Mouse (Mus musculus) gastrocnemius, adult 18-20 months (tissue): ENCODE results near the gene Prrt2. TPM values are rescaled to one million over a fixed set of nuclear protein-coding genes. Genes with fewer than 3 reads are reported as not detected.

Experiments
- DNase-seq: peaks from one replicate; pipeline ENCODE4 v3.0.0; 2021; ENCODE audit warnings: low spot score
- long read RNA-seq, 2 experiments: library from polyadenylated mRNA; stranded (forward); transcript quantifications; one replicate each; pipeline ENCODE4 v2.0.0; 2021
- total RNA-seq, 2 experiments: library from RNA; stranded (reverse); gene quantifications; 2 replicates each; pipeline ENCODE4 v1.2.3; 2021

Prrt2 gene
- under 1 TPM in 1 of 2 experiments, not detected in 1; 0.84 TPM for total RNA-seq
- long read RNA-seq, experiment 1, result 0 reads
- long read RNA-seq, experiment 2, result 0 reads

- DNase-seq, result no peak
Observed at GRCm38 (mm10) chr7:127020901-127021562, at the start of gene Prrt2, which contains the start of gene Gm42742. TSS of gene Prrt2 (minus strand) at chr7:127021211. TSS of gene Gm42742 (minus strand) at chr7:127021097.

GRCm38 (mm10) chr7:127066317-127066716 lies 45.3 kb upstream of the Prrt2 start:
- DNase-seq, result no peak

DNA sequence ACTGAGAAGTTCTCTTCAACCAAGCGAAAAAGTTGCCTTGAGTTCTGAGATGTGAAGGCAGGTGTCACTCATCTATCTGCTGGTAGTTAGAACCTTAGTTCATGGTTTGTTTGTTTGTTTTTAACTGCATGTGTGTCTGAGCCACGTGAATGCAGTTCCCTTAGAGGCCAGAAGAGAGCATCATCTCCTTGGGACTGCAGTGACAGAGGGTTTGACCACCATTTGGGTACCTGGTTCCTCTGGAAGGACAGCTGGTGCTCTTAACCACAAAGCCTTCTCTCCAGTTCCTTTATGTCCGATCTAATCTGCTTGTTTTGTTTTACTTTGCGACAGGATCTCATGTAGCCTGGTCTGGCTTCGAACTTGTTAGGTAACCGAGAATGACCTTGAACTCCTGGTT lies 44.5 kb upstream of the Prrt2 start:
- DNase-seq, result no peak

DNA sequence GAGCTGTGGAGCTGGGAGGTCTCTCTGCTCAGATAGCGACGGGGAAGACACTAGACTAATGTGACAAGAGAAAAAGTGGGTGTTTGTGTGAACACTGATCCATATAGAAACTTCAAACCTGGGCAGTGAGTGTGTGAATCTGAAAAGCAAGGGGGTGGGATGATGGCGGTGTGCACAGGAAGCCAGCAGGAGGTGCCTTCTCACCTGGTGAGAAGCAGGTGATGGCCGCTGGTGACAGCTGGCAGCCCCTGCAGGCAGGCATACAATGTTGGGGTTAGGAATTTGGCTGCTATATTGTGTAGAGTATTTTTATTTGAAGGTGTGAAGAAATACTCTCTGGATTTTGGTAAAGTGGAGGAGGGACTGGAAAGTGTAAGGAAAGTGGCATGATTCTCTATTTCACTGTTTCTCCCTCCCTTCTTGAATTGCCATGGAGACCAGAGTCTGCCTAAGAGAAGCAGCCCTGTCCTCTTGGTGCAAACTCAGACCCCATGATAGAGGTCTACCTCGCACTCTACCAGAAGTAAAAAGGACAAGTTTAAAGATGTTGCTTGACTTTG lies 34.1 kb upstream of the Prrt2 start:
- DNase-seq, result no peak

- peak; percentile 93 for DNase-seq
Observed at GRCm38 (mm10) chr7:127041851-127042672, 21.1 kb upstream of the Prrt2 start, which contains the start of gene Kif22. TSS of gene Kif22 (minus strand) at chr7:127042471.

DNA sequence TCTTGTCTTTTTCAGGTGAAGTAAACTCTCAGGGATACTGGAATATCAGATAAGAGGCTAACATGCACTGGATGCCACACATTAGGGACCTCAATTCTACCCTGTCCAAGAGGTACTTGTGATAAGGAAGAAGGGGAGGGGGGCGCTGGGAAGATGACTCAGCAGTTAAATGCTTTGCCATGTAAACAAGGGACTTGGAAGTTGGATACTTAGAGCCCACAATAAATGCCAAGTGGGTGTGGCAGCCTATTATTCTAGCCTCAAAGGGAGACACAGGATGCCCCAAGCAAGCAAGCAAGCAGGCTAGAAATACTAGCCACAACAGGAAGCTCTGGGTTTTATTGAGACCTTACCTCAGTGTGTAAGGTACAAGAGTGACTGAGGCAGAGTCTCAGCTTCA lies 10.2 kb upstream of the Prrt2 start:
- DNase-seq, result no peak

DNA sequence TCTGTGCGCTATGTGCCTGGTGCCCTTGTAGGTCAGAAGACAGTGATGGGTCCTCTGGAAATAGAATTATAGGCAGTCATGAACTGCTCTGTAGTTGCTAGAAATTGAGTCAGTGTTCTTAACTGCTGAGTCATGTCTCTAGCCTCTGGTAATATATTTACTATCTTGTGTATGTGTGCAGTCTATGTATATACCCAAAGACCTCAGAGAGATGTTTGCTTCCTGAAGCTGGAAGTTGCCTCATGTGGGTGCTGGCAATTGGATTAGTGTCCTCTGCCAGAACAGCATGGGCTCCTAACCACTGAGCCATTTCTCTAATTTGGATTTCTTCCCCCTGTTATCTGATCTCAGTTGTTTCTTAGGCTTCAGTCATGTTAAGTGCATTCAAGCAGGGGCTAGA lies 9.2 kb upstream of the Prrt2 start:
- DNase-seq, result no peak

- no peak for DNase-seq
Observed at GRCm38 (mm10) chr7:127027885-127028284, 6.9 kb upstream of the Prrt2 start.

DNA sequence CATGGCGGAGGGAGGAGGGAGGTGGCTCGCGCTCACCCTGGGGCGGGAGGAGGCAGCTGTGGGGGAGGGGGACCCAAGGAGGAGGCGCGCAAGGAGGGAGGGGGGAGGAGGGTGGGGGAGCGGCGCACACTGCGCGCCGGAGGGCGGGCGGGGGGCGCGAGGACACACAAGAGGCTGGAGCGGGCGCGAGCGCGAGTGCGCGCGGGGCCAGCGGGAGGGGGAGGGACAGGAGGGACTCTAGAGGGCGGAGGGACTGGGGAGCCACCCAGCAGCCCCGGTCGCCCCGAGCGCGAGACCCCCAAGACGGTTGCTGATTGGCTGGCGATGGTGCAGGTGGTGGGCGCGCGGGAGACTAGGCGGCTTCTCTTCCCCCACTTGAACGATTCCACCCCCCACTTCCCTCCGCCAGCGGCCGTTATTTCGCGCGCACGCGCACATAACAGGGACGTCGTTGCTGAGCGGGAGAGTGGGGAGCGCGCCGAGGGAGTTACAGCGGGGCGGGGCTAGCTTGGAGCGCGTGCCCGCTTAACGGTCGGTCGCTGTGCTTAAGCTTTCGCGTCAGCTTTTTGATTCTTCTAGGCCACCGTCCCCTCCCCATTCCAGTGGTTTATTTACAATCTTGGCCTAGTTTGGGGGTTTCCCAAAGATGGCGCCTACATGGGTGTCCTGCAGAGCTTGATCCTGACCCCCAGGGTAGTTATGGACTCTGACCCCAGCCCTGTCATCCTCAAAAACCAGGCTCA lies 6.1 kb upstream of the Prrt2 start, which contains the start of gene Maz:
Maz (minus strand) TSS at position 54 of the 743 bp plus-strand sequence.
- peak; percentile 100 for DNase-seq

DNA sequence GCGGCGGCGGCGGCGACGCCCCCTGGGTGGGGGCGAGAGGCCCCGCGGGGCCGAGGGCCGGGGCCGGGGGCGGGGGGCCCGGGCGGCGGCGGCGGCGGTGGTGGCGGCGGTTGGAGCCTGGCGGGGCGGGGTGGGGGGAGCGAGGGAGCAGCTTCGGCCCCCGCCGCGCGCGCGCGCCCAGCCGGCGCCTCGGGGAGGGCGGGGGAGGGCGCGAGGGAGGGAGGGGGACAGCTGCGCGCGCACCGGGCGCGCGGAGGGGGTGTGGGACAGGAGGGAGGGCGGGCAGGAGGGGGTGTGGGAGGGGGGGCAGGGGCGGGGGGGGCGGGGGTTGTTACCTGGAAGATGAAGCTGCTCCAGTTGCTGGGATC lies 5.6 kb upstream of the Prrt2 start:
- DNase-seq, result no peak

- peak; percentile 43 for DNase-seq
Observed at GRCm38 (mm10) chr7:127026161-127026600, 5.2 kb upstream of the Prrt2 start.

- DNase-seq, result no peak
Observed at GRCm38 (mm10) chr7:127025556-127026160, 4.6 kb upstream of the Prrt2 start.

DNA sequence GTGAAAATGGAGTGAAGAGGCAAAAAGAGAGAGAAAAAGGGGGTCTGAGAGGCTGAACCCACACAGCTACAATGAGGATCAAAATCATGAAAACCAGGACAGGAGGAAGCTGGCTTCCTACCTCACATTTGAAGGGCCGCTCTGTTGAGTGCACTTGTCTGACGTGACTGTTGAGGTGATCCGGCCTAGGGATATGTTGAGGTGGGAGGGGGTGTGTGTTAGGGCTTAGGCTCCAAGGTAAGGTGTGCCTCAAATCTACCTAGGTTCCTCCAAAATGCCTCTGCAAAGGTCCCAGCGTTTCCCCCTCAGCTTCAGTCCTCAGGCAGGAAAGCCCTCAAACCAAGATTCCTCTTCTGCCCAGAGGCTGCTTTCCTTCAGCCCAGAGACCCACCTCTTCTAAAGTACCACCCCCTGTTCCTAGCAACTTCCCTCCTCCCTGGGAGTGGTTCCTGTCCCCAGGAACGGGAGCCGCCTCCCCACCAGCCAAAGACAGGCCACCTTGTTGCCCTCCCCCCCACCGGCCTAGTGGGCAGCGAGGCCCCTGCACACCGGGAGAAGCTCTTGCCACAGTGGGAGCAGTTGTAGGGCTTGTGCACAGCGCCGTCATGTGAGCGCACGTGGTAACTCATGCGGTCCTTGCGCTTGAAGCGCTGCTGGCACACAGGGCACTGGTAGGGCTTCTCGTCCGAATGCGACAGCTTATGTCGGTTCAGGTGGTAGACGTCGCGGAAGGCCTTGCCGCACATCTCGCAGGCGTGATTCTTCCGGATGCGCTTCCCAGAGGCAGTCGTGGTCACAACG lies 3.9 kb upstream of the Prrt2 start:
- peak; percentile 71 for DNase-seq

DNA sequence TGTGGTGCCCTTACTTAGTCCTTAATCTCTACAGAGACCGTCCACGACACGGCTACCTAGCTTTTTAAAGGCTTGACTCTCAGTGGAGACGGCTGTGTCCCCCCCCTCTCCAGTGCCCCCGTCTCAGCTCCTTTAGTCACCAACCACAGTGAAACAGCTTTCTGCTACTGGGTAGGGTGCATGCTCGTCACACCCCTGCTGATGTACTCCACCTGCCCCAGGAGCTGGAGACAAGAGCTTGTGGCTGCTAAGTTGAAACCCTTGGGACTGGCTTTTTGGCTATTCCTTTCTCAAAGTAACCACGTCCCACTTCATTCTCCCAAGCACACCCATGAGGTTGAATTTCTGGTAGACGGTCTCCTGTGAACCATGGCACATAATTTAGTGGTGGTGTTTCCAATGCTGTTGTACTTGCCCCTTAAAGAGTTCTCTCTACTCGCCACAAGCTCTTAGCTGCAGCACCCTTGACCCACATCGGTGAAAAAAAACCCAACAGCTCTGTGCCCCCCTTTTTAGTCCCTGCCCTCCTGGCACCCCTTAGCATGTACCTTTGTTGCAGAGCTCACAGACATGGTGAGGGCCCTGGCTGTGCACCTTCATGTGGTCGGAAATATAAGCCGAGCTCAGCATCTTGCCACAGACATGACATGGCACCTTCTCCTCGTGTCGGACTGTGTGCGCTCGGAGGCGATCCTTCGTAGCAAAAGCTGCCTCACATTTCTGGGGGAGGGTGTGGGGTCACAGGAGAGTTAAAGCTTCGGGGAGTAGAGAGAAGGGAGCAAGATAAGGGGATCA lies 3.1 kb upstream of the Prrt2 start:
- no peak for DNase-seq

DNA sequence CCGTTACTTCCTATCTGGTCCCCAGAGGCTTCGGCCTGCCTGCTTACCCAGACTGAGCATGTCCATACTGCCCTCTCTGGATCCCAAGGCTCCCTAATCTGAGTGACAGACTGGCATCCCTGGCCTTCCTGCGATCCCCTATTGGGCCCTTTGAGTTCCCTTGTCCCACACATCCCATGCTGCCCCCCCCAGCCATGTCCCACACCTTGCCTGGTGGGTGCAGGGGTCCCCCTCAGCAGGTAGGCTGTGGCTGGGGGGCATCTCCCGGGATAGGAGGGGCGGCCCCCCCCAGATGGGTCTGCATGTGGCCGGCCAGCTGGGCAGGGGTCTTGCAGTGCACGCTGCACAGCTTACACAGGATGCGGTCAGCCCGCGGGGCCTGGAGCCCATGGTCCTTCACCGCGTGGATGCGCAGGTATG lies 2.3 kb upstream of the Prrt2 start:
- no peak for DNase-seq

DNA sequence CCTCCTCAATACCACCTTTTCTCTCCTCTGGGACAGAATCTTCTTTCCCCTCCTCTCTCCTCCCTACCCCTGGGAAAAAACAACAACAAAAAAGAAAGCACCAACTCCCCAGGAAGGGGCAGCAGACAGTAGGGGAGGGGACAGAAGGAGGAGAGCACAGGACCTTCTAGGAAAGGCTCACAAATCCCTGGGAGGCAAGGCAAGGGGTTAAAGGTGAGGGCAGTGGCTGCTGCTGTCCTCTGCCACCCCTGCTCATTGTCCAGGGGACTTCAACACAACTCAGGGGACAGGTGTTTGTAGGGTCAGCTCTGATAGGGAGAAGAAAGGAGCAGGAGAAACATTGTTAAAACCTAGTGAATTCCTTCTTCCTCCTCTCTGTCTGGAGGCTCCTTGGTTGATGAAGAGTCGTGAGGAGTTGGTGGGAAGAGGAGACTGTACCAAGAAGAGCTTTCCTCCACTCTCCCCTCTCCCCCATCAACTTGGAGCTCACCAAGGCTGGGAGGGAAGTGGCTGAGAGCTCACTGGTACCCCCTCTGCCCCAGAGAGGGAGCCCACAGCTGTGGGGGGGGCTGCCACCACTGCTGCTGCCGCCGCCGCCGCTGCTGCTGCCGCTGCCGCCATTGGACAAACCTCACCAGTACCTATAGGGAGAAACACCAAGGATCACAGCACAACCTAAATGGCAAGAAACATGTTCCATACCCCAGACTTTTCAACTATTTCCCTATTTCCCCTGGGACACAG lies 1.7 kb upstream of the Prrt2 start:
- no peak for DNase-seq

GRCm38 (mm10) chr7:127021563-127022527 lies 834 bp upstream of the Prrt2 start:
- DNase-seq, result no peak
